Mouse (Mus musculus) erythroblast, embryonic 14.5 days (primary cell): ENCODE measurements around the gene Arrdc5. TPM values are rescaled to one million over a fixed set of nuclear protein-coding genes. Genes with fewer than 3 reads are reported as not detected.

Source experiments
- H3K27me3 ChIP-seq: 2 replicates; pipeline ENCODE4 v1.6.1; 2012; ENCODE audit warnings: inconsistent platforms; ENCODE audit not compliant: control insufficient read depth
- H3K36me3 ChIP-seq: 2 replicates; pipeline ENCODE4 v1.6.1; 2012; ENCODE audit warnings: mild to moderate bottlenecking, inconsistent platforms; ENCODE audit not compliant: control insufficient read depth
- H3K4me1 ChIP-seq: 2 replicates; pipeline ENCODE4 v1.6.1; 2012; ENCODE audit warnings: inconsistent platforms; ENCODE audit not compliant: control insufficient read depth
- H3K4me3 ChIP-seq: replicated peaks from 2 replicates; pipeline ENCODE3; 2012; ENCODE audit warnings: moderate library complexity, mild to moderate bottlenecking, inconsistent platforms
- H3K9me3 ChIP-seq: 2 replicates; pipeline ENCODE4 v1.6.1; 2012; ENCODE audit warnings: low read length, inconsistent platforms, mixed read lengths; ENCODE audit not compliant: control insufficient read depth
- GATA1 ChIP-seq: IDR thresholded peaks from 2 replicates; pipeline ENCODE4 v1.6.1; 2012; ENCODE audit warnings: low read length, inconsistent platforms, mixed read lengths
- TAL1 ChIP-seq: IDR thresholded peaks from 3 replicates; pipeline ENCODE4 v1.6.1; 2012; ENCODE audit warnings: low read length, inconsistent platforms, mixed read lengths
- polyA plus RNA-seq: library from polyadenylated mRNA; stranded (reverse); fragments of >175 nt; gene quantifications from 2 replicates; pipeline ENCODE4 v1.2.3, GENCODE M21; 2012

Gene Arrdc5
- polyA plus RNA-seq, 1 experiment, result not detected

- Histone ChIP-seq H3K27me3 (no peaks in the 10 kb centered on the region), H3K9me3 (no peaks in the 10 kb centered on the region), H3K36me3 (peaks cover 3% of the 10 kb centered on the region), H3K4me1 (peaks cover 71% of the 10 kb centered on the region), H3K4me3 (no peak overlapping the region)
- TF ChIP-seq GATA1, result no peak
- no peak for TF ChIP-seq TAL1
These were observed 31.2 kb upstream of the Arrdc5 start for GRCm38 (mm10) chr17:56331256-56331655.

- H3K36me3 ChIP-seq, result peaks cover 3% of the 10 kb centered on the region
- no peak overlapping the region for H3K4me3 ChIP-seq
- TF ChIP-seq GATA1 (no peak), TAL1 (no peak)
- H3K4me1 ChIP-seq, result peaks cover 72% of the 10 kb centered on the region
- no peaks in the 10 kb centered on the region for H3K27me3 ChIP-seq
- no peaks in the 10 kb centered on the region for H3K9me3 ChIP-seq
These were observed 30.3 kb upstream of the Arrdc5 start for GRCm38 (mm10) chr17:56330345-56330744.

GRCm38 (mm10) chr17:56329267-56329666 is 29.2 kb upstream of the Arrdc5 start:
- H3K36me3 ChIP-seq, result peaks cover 7% of the 10 kb centered on the region
- H3K27me3 ChIP-seq, result no peaks in the 10 kb centered on the region
- H3K4me1 ChIP-seq, result peaks cover 74% of the 10 kb centered on the region
- no peaks in the 10 kb centered on the region for H3K9me3 ChIP-seq
- no peak overlapping the region for H3K4me3 ChIP-seq
- TF ChIP-seq TAL1 (no peak), GATA1 (no peak)

- Histone ChIP-seq H3K27me3 (no peaks in the 10 kb centered on the region), H3K9me3 (no peaks in the 10 kb centered on the region), H3K36me3 (peaks cover 35% of the 10 kb centered on the region), H3K4me1 (peaks cover 65% of the 10 kb centered on the region), H3K4me3 (peak overlapping the region; percentile 82)
- TF ChIP-seq TAL1 (no peak), GATA1 (no peak)
These were observed 26.4 kb upstream of the Arrdc5 start for GRCm38 (mm10) chr17:56326153-56327147.

- Histone ChIP-seq H3K9me3 (no peaks in the 10 kb centered on the region), H3K4me3 (peak within 1 kb of the TSS; percentile 82), H3K4me1 (peaks cover 61% of the 10 kb centered on the region), H3K27me3 (no peaks in the 10 kb centered on the region), H3K36me3 (peaks cover 43% of the 10 kb centered on the region)
- TF ChIP-seq TAL1 (no peak), GATA1 (no peak)
These were observed 25.5 kb upstream of the Arrdc5 start, which contains the start of gene Kdm4b for GRCm38 (mm10) chr17:56325450-56326152. Kdm4b (plus strand) TSS chr17:56326062.

- H3K4me1 ChIP-seq, result peaks cover 60% of the 10 kb centered on the region
- no peaks in the 10 kb centered on the region for H3K27me3 ChIP-seq
- peaks cover 55% of the 10 kb centered on the region for H3K36me3 ChIP-seq
- TF ChIP-seq GATA1 (no peak), TAL1 (no peak)
- no peaks in the 10 kb centered on the region for H3K9me3 ChIP-seq
- H3K4me3 ChIP-seq, result no peak overlapping the region
These were observed 24.3 kb upstream of the Arrdc5 start for GRCm38 (mm10) chr17:56324419-56324818.

- Histone ChIP-seq H3K4me1 (peaks cover 65% of the 10 kb centered on the region), H3K36me3 (peaks cover 100% of the 10 kb centered on the region)
These were observed 9.3 kb upstream of the Arrdc5 start for GRCm38 (mm10) chr17:56309191-56309945.

GRCm38 (mm10) chr17:56308088-56308487 is 8.0 kb upstream of the Arrdc5 start:
- H3K27me3 ChIP-seq, result no peaks in the 10 kb centered on the region; the same call in 1 of the 2 replicates
- peaks cover 89% of the 10 kb centered on the region for H3K36me3 ChIP-seq
- no peak for TF ChIP-seq TAL1
- TF ChIP-seq GATA1, result no peak
- peaks cover 73% of the 10 kb centered on the region for H3K4me1 ChIP-seq
- H3K4me3 ChIP-seq, result no peak overlapping the region
- no peaks in the 10 kb centered on the region for H3K9me3 ChIP-seq

More at GRCm38 (mm10) chr17:56309191-56309945, 9.3 kb upstream of the Arrdc5 start:
- Histone ChIP-seq H3K4me3 (no peak overlapping the region), H3K27me3 (no peaks in the 10 kb centered on the region; the same call in 1 of the 2 replicates), H3K9me3 (no peaks in the 10 kb centered on the region)
- TF ChIP-seq TAL1 (no peak), GATA1 (no peak)
